Mouse (Mus musculus) forebrain, embryonic 12.5 days (tissue): ENCODE measurements at regions not wholly inside any gene's neighbourhood (a gene's known extent, or its start where the extent isn't known, plus 50 kb on each side); places are given as distances from the start of the nearest gene placed in this dataset.

Source experiments
- ATAC-seq: fragments of 200-750 bp; cut with Nextera tagmentation; 2 replicates; pipeline ENCODE4 v1.8.0; 2017; ENCODE audit warnings: moderate TSS enrichment; ENCODE audit not compliant: low FRiP score
- H3K27ac ChIP-seq: fragments of 300-500 bp; sonication (generic); 2 replicates; pipeline ENCODE4 v1.5.1; 2016; ENCODE audit warnings: mild to moderate bottlenecking
- H3K27me3 ChIP-seq: fragments of 300-500 bp; sonication (generic); 2 replicates; pipeline ENCODE4 v1.6.1; 2016; ENCODE audit warnings: mild to moderate bottlenecking
- H3K36me3 ChIP-seq: fragments of 300-500 bp; sonication (generic); replicated peaks from 2 replicates; pipeline ENCODE4 v1.6.1; 2016; ENCODE audit warnings: mild to moderate bottlenecking
- H3K4me1 ChIP-seq: fragments of 300-500 bp; sonication (generic); 2 replicates; pipeline ENCODE4 v1.6.1; 2016
- H3K4me2 ChIP-seq: fragments of 300-500 bp; sonication (generic); 2 replicates; pipeline ENCODE4 v1.6.1; 2016; ENCODE audit warnings: mild to moderate bottlenecking, moderate library complexity
- H3K4me3 ChIP-seq: fragments of 300-500 bp; sonication (generic); replicated peaks from 2 replicates; pipeline ENCODE4 v1.5.1; 2016; ENCODE audit warnings: mild to moderate bottlenecking
- H3K9ac ChIP-seq: fragments of 300-500 bp; sonication (generic); 2 replicates; pipeline ENCODE4 v1.6.1; 2016; ENCODE audit warnings: mild to moderate bottlenecking
- H3K9me3 ChIP-seq: fragments of 300-500 bp; sonication (generic); 2 replicates; pipeline ENCODE4 v1.6.1; 2016
- WGBS: fragments of 180-500 bp; shearing (Covaris S2); methylation state at CpG from one replicate; pipeline ENCODE4 v1.1.7; 2016; 5-methylcytosine and 5-hydroxymethylcytosine counted together

- Histone ChIP-seq H3K27ac (no peak overlapping the region), H3K27me3 (no peaks in the 10 kb centered on the region)
- ATAC-seq = no peak
Measured at GRCm38 (mm10) chr11:64210916-64211315, 131.6 kb upstream of the Cox10 start.

GRCm38 (mm10) chr11:64208306-64208705, 129.0 kb upstream of the Cox10 start:
- Histone ChIP-seq H3K36me3 (no peaks in the 10 kb centered on the region), H3K27ac (no peak overlapping the region), H3K4me3 (no peak overlapping the region), H3K9me3 (no peaks in the 10 kb centered on the region), H3K4me2 (no peak overlapping the region), H3K9ac (no peak overlapping the region), H3K27me3 (no peaks in the 10 kb centered on the region), H3K4me1 (peaks cover 7% of the 10 kb centered on the region; the same call in 1 of the 2 replicates)
- WGBS = 40% methylated on average over 2 of the region's 2 CpGs
- ATAC-seq = no peak

More at GRCm38 (mm10) chr11:64210916-64211315, 131.6 kb upstream of the Cox10 start:
- Histone ChIP-seq H3K36me3 (no peaks in the 10 kb centered on the region), H3K4me2 (no peak overlapping the region), H3K4me1 (peaks cover 7% of the 10 kb centered on the region; the same call in 1 of the 2 replicates), H3K4me3 (no peak overlapping the region), H3K9me3 (no peaks in the 10 kb centered on the region), H3K9ac (no peak overlapping the region)
- WGBS = 63% methylated on average over 3 of the region's 3 CpGs

GRCm38 (mm10) chr11:64207358-64207864, 128.1 kb upstream of the Cox10 start:
- no peak; the same call in 1 of the 2 replicates for ATAC-seq
- WGBS = 34% methylated on average over 4 of the region's 4 CpGs
- H3K4me3 ChIP-seq = no peak overlapping the region
- H3K27me3 ChIP-seq = no peaks in the 10 kb centered on the region
- no peaks in the 10 kb centered on the region for H3K9me3 ChIP-seq
- peaks cover 7% of the 10 kb centered on the region; the same call in 1 of the 2 replicates for H3K4me1 ChIP-seq
- no peak overlapping the region for H3K27ac ChIP-seq
- H3K9ac ChIP-seq = no peak overlapping the region
- no peak overlapping the region for H3K4me2 ChIP-seq
- no peaks in the 10 kb centered on the region for H3K36me3 ChIP-seq

- Histone ChIP-seq H3K4me2 (no peak overlapping the region), H3K9ac (no peak overlapping the region), H3K36me3 (no peaks in the 10 kb centered on the region), H3K4me1 (peaks cover 7% of the 10 kb centered on the region; the same call in 1 of the 2 replicates), H3K27me3 (no peaks in the 10 kb centered on the region), H3K4me3 (no peak overlapping the region), H3K9me3 (no peaks in the 10 kb centered on the region), H3K27ac (no peak overlapping the region)
- ATAC-seq = no peak
- WGBS = 80% methylated on average over 2 of the region's 2 CpGs
Measured at GRCm38 (mm10) chr11:64206155-64206554, 126.9 kb upstream of the Cox10 start.

- Histone ChIP-seq H3K27me3 (no peaks in the 10 kb centered on the region), H3K4me3 (no peak overlapping the region), H3K4me2 (no peak overlapping the region), H3K27ac (no peak overlapping the region), H3K4me1 (peaks cover 7% of the 10 kb centered on the region; the same call in 1 of the 2 replicates), H3K9me3 (no peaks in the 10 kb centered on the region), H3K36me3 (no peaks in the 10 kb centered on the region), H3K9ac (no peak overlapping the region)
- WGBS = 82% methylated on average over 4 of the region's 4 CpGs
- ATAC-seq = no peak
Measured at GRCm38 (mm10) chr11:64205069-64205468, 125.8 kb upstream of the Cox10 start.

GRCm38 (mm10) chr11:64204305-64204704, 125.0 kb upstream of the Cox10 start:
- Histone ChIP-seq H3K27ac (no peak overlapping the region), H3K4me2 (no peak overlapping the region), H3K36me3 (no peaks in the 10 kb centered on the region), H3K4me1 (peaks cover 7% of the 10 kb centered on the region; the same call in 1 of the 2 replicates), H3K9me3 (no peaks in the 10 kb centered on the region), H3K27me3 (no peaks in the 10 kb centered on the region), H3K4me3 (no peak overlapping the region), H3K9ac (no peak overlapping the region)
- ATAC-seq = no peak
- 78% methylated on average over 7 of the region's 7 CpGs for WGBS

- WGBS = 91% methylated on average over 6 of the region's 6 CpGs
- no peak overlapping the region for H3K4me3 ChIP-seq
- H3K9ac ChIP-seq = no peak overlapping the region
- H3K36me3 ChIP-seq = no peaks in the 10 kb centered on the region
- H3K4me2 ChIP-seq = no peak overlapping the region
- no peaks in the 10 kb centered on the region for H3K4me1 ChIP-seq
- H3K27ac ChIP-seq = no peak overlapping the region
- no peaks in the 10 kb centered on the region for H3K9me3 ChIP-seq
- ATAC-seq = no peak
- H3K27me3 ChIP-seq = no peaks in the 10 kb centered on the region
Measured at GRCm38 (mm10) chr11:64200874-64201273, 121.6 kb upstream of the Cox10 start.

- H3K4me2 ChIP-seq = no peak overlapping the region
- H3K27ac ChIP-seq = no peak overlapping the region
- no peaks in the 10 kb centered on the region for H3K9me3 ChIP-seq
- WGBS = 93% methylated on average over 3 of the region's 3 CpGs
- no peak overlapping the region for H3K9ac ChIP-seq
- no peaks in the 10 kb centered on the region for H3K36me3 ChIP-seq
- H3K27me3 ChIP-seq = no peaks in the 10 kb centered on the region
- H3K4me3 ChIP-seq = no peak overlapping the region
- ATAC-seq = no peak
- peaks cover 17% of the 10 kb centered on the region for H3K4me1 ChIP-seq
Measured at GRCm38 (mm10) chr11:64195272-64195671, 116.0 kb upstream of the Cox10 start.

GRCm38 (mm10) chr11:64188701-64189100, 109.4 kb upstream of the Cox10 start:
- Histone ChIP-seq H3K4me2 (no peak overlapping the region), H3K36me3 (no peaks in the 10 kb centered on the region), H3K27ac (no peak overlapping the region), H3K27me3 (no peaks in the 10 kb centered on the region), H3K9ac (no peak overlapping the region), H3K9me3 (no peaks in the 10 kb centered on the region), H3K4me3 (no peak overlapping the region), H3K4me1 (peaks cover 20% of the 10 kb centered on the region)
- 83% methylated on average over 2 of the region's 2 CpGs for WGBS
- no peak for ATAC-seq

- H3K9ac ChIP-seq = no peak overlapping the region
- H3K4me1 ChIP-seq = peaks cover 23% of the 10 kb centered on the region
- H3K4me2 ChIP-seq = no peak overlapping the region
- H3K27me3 ChIP-seq = no peaks in the 10 kb centered on the region
- ATAC-seq = no peak
- 85% methylated on average over 9 of the region's 9 CpGs for WGBS
- no peaks in the 10 kb centered on the region for H3K36me3 ChIP-seq
- no peak overlapping the region for H3K4me3 ChIP-seq
- no peak overlapping the region for H3K27ac ChIP-seq
- no peaks in the 10 kb centered on the region for H3K9me3 ChIP-seq
Measured at GRCm38 (mm10) chr11:64187488-64188444, 108.5 kb upstream of the Cox10 start.

- H3K9ac ChIP-seq = no peak overlapping the region
- no peak overlapping the region for H3K27ac ChIP-seq
- no peaks in the 10 kb centered on the region for H3K9me3 ChIP-seq
- no peak overlapping the region for H3K4me2 ChIP-seq
- H3K27me3 ChIP-seq = no peaks in the 10 kb centered on the region
- peaks cover 20% of the 10 kb centered on the region for H3K4me1 ChIP-seq
- WGBS = 79% methylated on average over 3 of the region's 3 CpGs
- no peak for ATAC-seq
- no peaks in the 10 kb centered on the region for H3K36me3 ChIP-seq
- H3K4me3 ChIP-seq = no peak overlapping the region
Measured at GRCm38 (mm10) chr11:64187007-64187406, 107.7 kb upstream of the Cox10 start.

- Histone ChIP-seq H3K4me2 (no peak overlapping the region), H3K27me3 (no peaks in the 10 kb centered on the region), H3K9me3 (no peaks in the 10 kb centered on the region), H3K9ac (no peak overlapping the region), H3K27ac (no peak overlapping the region), H3K4me3 (no peak overlapping the region), H3K36me3 (no peaks in the 10 kb centered on the region), H3K4me1 (peaks cover 17% of the 10 kb centered on the region)
- no peak for ATAC-seq
- 94% methylated on average over 2 of the region's 2 CpGs for WGBS
Measured at GRCm38 (mm10) chr11:64186590-64186989, 107.3 kb upstream of the Cox10 start.
